Mouse (Mus musculus) retina, adult 2 months (tissue): ENCODE results near the gene Cipc.

Experiments used
- DNase-seq: peaks from one replicate; pipeline ENCODE4 v3.0.0-alpha.2; 2012; ENCODE audit warnings: low read depth, low spot score

Gene Cipc

DNA sequence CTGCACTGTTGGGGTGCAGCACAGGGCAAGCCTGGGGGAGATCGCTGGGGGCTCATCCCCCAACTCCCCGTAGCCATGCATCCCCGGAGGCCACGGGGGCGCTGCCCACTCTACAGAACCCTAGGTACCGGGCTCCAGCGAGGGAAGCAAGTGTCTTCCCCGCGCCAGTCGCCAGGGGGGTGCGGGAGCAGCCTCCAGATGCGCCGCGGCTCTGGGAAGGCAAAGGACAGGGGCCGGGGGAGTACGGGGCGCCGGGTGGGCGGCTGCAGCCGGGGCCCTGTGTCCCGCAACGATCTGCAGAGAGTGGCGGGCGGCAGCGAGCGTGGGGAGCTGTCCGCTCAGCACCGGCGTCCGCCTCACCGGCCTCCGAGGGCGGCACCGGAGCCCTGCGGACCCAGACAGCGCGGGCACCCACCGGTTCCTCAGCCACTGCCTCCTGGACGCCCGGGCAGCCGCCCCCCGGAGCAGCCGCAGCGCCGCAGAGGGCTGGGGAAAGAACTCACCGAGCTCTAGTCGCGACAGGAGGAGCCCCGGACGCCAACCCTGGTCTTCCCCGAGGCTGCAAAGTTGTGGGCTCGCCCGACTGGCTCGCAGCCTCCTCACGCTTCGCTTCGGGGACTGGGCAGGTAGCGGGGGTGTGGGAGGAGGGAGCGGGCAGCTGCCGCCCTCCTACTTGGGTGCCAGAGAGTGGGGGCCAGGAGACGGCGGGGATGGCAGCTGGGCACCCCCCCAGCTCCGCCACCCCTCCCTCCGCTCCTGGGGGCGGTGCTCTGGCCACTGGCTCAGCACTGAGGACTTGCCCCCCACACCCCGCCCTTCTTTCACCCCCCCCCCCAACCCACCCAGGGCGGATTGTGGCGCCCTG lies 43.3 kb downstream of the Cipc start, which contains the start of gene Zdhhc22:
TSS of gene Zdhhc22 (minus strand) at position 541 of the 865 bp plus-strand sequence.
- no peak for DNase-seq

DNA sequence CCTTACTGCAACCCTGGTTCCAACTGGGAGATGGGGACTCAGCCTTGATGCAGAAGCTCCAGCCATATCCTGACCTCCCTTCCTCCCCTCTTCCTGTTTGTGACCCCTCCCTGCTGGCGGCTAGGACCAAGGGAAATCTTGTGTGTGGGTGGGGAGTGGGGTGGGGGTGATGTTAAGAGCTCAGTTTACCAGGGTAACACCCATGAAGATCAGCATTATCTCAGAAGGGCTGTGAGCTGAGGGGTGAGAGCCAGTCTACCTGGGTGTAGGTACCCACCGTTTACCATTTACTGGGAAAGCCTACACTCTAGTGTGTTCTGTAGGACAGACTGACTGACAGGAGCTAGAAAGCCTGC lies 43.9 kb downstream of the Cipc start:
- no peak for DNase-seq

DNA sequence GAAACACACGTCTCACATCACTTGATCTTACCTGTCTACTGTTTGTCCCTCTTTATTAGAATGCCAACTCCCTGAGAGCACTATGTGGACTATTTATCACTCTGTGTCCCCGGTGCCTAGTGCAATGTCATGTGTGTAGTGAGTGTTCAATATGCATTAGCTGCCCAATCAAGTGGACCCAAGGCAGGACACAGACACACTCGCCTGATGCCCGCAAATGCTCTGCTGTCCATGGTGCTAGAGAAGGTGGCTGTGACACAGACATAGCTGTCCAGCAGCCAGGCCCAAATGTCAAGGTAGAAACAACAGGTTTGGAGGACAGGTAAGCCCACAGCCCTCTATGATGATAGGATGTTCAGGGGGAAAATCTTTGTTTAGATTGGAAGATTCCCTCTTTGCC lies 47.3 kb downstream of the Cipc start:
- no peak for DNase-seq

DNA sequence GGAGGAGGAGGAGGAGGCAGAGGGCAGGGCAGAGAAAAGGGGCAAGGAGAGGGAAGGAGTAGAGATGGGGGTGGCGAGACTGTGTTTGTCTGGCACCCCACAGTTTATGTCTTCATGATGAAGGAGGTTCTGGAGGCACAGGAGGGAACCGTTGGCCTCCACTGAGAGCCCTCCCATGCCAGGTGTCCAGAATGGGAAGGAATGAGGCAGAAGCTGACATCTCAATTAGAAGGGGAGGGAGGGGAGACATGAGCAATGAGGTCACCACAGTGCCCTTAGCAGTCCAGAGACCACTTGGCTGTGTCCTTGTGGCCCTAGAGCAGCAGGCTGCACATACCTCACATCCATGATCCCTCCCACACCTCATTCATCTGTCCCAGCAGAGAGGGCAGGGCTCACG lies 47.9 kb downstream of the Cipc start:
- no peak for DNase-seq

DNA sequence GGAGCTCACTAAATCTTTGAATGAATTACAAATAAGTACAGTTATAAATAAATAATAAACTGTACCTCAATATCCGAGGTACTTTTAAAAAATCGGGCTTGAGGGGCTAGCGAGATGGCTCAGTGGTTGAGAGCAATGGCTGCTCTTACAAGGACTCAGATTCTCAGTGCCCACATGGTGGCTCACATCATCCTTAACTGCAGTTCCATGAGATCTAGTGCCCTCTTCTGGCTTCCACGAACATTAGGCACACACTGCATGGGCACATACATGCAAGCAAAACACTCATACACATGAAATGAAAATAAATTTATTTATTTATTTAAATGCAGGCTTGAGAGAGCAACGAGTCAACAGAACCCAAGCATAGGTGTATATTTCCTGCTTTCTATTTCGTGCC lies 49.1 kb downstream of the Cipc start:
- DNase-seq, result no peak

DNA sequence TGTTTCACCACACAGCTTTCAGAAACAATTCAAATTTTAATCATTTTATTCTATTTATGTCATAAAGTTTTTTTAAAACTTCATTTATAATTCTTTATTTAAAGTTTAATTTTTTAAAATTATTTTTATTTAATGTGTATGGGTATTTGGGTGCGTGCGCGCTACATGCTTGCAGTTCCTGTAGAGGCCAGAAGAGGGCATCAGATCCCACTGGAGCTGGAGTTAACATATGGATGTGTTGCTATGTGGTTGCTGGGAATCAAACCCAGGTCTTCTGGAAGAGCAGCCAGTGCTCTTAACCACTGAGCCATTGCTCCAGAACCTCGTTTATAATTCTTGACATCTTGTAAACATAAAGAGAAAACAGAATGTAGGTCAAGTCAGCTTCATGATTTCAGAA lies 51.9 kb downstream of the Cipc start:
- no peak for DNase-seq

DNA sequence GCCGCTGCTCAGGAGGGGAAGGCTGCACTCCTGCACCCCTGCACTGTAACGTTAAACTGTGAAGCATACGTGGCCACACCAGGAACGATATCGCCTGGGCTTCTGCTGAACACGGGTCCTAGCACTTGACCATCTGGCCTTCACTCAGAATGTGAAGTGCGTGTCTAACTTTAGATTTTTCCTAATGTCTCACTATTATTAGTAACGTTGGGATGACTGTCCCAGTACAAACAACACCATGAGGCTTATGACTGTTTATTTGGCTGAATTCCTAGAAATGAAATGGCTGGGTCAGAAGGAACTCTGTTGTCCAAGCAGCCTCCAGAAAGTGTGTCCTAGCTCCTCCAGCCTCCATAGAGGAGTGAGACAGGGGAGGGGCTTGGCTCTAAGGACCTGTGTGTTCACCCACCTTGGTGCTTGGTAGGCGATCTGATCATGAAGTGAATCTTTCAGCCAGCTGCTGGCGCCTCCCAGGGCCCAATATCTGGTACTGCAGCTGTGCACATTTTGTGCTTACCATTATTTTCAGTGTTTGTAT lies 52.5 kb downstream of the Cipc start:
- no peak for DNase-seq

DNA sequence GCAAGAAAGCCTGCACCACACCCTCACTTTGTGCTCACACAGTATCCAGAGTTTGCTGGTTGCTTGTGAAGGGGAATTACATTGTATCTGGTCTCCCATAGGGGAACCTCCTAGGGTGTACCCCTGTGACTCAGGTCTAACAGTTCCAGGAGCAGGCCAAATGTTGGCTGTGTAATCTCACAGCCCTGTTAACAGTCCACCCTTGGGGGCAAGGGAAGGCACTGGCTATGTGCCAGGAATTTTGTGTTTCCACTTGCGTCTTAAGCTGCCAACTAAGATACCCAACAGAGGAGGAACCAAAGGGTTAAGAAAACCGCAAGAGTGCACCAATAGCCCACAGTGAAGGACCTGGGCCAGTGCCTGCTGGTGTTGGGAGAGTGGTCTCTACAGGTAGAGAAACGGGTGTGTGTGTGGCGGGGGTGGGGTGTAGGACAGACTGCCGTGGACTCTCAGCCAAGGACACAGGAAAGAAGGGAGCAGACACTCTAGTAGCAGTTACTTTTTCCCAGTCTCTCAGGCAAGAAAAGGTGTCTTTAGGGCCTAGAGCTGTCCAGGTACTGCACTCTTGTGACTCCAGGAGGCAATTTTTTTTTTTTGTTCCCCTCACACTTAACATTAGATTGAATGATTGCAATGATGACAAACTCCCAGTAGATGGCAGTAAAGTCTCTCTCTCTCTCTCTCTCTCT lies 53.5 kb downstream of the Cipc start:
- DNase-seq, result peak; percentile 40

DNA sequence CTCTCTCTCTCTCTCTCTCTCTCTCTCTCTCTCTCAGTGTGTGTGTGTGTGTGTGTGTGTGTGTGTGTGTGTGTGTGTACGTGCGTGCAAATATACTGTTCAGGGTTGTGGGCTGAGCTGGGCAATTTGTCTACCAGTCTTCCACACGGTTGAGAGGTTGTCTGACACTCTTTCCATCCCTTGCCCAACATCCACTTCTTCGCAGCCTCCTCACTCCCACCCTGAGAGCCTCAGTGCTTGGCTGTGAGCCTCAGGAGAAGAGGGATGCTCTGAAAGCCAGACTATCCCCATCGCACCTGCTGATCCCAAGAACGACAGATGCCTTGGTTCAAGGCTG lies 54.0 kb downstream of the Cipc start:
- no peak for DNase-seq

DNA sequence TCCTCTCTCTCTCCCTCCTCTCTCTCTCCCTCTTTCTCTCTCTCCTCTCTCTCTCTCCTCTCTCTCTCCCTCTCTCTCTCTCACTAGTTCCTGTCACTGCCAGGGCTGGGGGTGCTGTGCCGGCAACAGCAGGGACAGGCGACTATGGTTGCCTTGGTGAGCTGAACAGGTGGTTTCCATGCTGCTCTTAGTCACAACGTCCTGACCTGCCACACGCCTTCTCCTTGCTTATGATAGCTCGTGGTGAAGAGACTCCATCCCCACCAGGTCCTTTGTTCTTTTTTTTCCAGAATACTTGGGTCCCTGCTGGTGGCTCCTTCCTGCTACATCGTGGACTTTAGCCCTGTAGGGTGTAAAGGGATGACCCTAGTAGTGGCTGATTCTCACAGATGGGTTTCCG lies 55.4 kb downstream of the Cipc start:
- no peak for DNase-seq

DNA sequence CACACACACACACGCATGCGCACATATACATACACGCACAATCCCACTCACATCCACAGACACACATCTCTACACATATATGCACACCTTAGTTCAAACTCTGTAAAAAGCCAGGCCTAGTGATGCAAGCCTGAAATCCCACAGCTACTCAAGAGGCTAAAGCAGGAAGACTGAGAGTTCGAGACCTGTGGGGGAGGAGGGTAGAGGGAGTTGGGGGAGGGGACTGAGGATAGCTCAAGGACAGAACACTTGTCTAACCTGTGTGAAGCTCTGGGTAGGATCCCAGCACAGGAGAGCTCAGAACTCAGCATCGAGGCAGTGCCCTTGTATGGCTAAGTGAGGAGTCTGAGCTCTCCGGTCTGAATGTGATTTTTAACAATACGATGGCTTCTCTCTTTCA lies 56.0 kb downstream of the Cipc start:
- no peak for DNase-seq

DNA sequence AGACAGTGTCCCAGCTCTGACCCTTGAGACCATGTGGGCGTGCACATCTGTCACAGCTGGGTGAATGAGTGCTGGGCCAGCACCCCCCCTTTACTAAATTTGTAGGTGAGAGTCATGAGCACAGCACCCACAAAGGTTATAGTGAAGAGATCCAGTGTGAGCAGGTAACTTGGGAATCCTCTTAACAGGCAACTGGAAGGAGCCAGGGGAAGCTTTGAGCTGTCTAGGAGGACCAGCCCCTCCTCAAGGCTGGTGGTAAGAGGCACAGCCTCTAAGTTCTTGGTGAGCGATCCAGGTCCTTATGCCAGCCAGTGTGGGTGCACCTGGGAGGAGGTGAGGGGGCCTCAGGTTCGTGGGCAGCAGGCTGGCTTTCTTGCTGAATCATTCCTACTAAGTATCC lies 56.8 kb downstream of the Cipc start:
- DNase-seq, result no peak

DNA sequence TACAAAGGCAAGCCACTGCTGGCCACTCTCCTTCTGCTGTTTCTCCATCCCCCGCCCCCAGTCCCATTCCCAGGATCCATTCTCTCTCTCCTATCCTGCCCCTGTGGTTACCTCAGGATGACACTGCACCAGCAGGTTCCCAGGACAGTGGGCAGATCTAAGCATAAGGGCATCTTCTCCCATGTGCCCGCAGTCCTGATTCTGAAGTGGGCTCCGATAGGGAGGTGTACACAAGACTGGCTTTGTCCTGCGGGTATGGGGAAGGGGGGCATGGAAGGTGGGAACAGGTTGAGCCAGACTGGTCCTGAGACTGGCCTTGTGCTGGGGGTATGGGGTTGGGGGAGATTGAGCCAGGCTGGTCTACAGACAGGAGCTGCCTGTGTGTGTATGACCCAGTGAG lies 57.8 kb downstream of the Cipc start:
- no peak for DNase-seq
